Mouse (Mus musculus): ENCODE measurements around the gene Parp14. TPM values are rescaled to one million over a fixed set of nuclear protein-coding genes. Genes with fewer than 3 reads are reported as not detected.
A peak's percentile ranks its signal among the peaks of the same experiment; 100 is the strongest.

The Parp14 gene
- total RNA-seq, 2 experiments from 2014 or later: 0.54 to 0.89 TPM

DNA sequence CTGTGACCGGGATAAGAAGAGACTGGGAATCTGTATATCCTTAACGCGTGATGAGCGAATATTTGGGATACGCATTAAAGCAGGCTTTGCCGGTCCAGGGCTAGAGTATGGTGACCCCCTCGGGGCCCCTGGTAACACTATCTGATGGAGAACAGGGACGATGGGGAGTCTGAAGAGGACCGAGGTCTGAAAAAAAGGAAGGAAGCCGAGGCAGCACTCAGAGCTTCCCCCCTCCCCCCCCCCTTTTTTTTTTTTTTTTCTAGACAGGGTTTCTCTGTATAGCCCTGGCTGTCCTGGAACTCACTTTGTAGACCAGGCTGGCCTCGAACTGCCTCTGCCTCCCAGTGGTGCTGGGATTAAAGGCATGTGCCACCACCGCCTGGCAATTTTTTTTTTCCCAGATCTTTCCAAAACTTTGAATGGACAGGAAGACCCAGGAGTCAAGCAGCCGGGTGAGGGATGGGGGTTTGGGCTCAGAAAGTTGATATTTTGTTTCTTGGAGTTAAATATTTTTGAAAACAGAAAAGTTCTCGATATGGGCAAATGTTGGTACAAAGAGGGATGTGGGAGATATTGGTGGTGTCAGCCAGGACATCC is 1.2 kb upstream of the Parp14 start:
- intact Hi-C loops (cut with DNase I): loop anchor here (5.0 kb wide), 1 partner anchor 65 kb away; the partner anchor contains the start of genes Dtx3l and Parp9
- DNase-seq (ENCODE audit: extremely low spot score in 1 of 2, low spot score in 2 of 2): no peak

DNA sequence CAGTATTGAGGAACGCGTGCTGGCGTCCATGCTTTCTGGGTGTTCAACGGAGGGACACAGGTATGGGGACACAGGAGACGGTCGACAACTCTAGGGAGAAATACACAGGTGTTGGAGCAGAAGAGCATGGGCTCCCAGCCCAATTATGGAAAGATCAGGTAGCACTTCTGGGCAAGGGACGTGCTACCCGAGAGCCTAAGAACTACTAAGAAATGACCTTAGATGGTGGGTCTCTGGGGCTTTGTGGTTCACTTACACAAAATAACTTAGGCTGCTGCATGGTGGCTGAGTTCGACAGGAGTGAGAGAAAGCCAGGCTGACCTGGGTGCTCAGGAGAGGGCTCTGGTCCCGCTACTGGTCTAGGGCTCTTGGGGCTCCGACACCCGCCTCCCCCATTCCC is 554 bp upstream of the Parp14 start:
- no peak for DNase-seq (ENCODE audit: extremely low spot score in 1 of 2, low spot score in 2 of 2)
- intact Hi-C loops (cut with DNase I): loop anchor here (5.0 kb wide), 1 partner anchor 65 kb away; the partner anchor contains the start of genes Dtx3l and Parp9

DNA sequence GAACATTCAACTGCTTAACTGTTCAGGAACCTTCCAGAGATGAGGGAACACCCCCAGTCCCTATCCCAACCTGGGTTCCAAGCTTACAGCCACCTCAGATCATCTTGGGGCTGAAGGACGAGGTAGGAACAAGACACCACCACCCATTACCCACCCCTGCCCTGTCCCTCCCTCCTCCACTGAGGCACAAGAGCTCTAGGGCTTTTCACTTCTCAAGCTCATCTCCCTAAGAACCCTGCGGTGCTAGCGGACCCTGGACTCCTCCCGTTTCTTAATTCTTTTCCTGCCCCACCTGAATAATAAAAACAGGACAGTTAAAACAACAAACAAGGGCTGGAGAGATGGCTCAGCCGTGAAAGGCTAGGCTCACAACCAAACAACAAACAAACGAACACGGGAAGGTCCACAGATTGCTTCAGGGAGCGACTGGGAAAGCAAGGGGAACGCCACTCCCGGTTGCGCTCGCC is 730 bp downstream of the Parp14 start:
- intact Hi-C loops (cut with DNase I): loop anchor here (5.0 kb wide), 1 partner anchor 67 kb away; the partner anchor contains the start of genes Dtx3l and Parp9
- DNase-seq (ENCODE audit: extremely low spot score in 1 of 2, low spot score in 2 of 2): no peak

GRCm38 (mm10) chr16:35869656-35870055 is 1.7 kb downstream of the Parp14 start:
- no peak for DNase-seq (ENCODE audit: extremely low spot score in 1 of 2, low spot score in 2 of 2)
- intact Hi-C loops (cut with DNase I): loop anchor here (5.0 kb wide), 1 partner anchor 68 kb away; the partner anchor contains the start of genes Dtx3l and Parp9

- no peak for DNase-seq (ENCODE audit: extremely low spot score in 1 of 2, low spot score in 2 of 2)
- intact Hi-C loops (cut with DNase I): no loop called here
Observed at GRCm38 (mm10) chr16:35869126-35869525, 2.2 kb downstream of the Parp14 start.

DNA sequence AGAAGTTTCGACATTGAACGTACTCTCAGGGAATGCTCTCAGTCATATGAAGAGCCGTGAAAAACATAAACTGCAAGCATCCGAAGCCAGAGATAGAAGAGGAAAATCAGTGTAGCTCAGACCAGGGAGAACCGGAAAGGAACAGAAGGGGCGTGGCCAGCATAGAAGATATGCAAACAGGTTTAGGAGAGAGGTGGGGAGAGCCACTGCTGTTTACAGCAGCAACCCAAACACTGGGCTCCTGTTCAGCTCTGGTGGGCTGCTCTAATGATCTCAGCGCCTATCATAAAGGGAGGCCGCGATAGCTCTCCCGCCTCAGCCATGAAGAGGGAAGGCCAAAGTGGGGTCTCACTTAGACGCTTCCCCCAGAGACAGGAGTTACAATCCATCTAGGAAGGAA is 3.6 kb downstream of the Parp14 start:
- intact Hi-C loops (cut with DNase I): no loop called here
- DNase-seq (ENCODE audit: extremely low spot score in 1 of 2, low spot score in 2 of 2): no peak

DNA sequence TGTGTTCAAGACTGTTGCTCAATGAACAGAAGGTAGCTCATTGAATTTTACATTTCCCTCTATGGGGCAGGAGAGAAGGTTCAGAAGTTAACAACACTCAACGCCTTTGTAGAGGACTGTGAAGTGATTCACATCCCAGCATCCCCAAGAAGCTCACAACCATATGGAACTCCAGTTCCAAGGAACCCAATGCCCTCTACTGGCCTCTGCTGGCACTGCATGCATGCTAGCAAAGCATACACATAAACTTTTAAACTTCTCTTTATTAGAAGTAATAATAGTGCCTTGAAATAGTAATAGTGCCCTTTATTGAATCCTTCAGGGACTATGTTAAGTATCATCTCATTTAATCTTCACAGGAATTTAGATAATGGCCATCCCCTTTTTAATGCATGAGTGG is 9.3 kb downstream of the Parp14 start:
- no peak for DNase-seq (ENCODE audit: extremely low spot score in 1 of 2, low spot score in 2 of 2)
- intact Hi-C loops (cut with DNase I): no loop called here

DNA sequence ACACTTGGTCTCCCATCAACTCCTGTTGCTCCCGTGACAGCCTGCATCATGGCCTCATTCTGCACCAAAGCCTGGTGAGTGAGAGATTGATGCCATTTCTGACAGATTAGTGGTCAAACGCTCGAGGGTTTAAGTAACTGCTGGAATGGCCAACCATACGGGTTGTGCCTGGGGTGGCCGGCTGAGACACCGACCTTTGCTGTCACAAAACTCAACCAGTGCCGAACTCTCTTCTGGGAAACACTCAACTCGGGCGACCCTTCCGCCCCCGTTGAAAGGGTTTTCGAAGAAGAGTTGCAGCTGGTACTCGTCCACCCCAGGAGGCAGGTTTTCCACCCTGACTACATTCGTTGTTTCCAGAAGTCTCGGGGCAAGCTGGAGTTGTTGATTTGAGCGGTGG is 11.1 kb downstream of the Parp14 start:
- DNase-seq (ENCODE audit: extremely low spot score in 1 of 2, low spot score in 2 of 2): no peak
- intact Hi-C loops (cut with DNase I): no loop called here

- intact Hi-C loops (cut with DNase I): no loop called here
Observed at GRCm38 (mm10) chr16:35856766-35857165, 14.6 kb downstream of the Parp14 start.

DNA sequence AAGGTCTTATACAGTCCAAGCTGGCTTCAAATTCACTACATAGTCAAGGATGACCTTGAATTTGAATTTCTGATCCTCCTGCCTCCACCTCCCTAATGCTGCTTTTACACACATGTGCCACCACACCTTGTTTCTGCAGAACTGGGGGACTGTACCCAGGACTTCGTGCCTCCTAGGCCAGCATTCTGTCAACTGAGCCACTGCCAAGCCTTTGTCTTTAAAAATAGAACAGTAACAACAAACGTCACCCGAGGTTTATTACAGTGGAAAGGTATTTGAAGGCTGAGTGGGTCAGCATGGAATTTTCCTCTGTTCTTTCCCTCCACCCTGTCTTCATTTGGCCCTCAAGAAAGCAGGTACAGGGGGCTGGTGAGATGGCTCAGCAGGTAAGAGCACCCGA is 15.5 kb downstream of the Parp14 start:
- intact Hi-C loops (cut with DNase I): no loop called here

More at GRCm38 (mm10) chr16:35856766-35857165, 14.6 kb downstream of the Parp14 start:
- DNase-seq (ENCODE audit: extremely low spot score in 1 of 2, low spot score in 2 of 2): no peak

DNA sequence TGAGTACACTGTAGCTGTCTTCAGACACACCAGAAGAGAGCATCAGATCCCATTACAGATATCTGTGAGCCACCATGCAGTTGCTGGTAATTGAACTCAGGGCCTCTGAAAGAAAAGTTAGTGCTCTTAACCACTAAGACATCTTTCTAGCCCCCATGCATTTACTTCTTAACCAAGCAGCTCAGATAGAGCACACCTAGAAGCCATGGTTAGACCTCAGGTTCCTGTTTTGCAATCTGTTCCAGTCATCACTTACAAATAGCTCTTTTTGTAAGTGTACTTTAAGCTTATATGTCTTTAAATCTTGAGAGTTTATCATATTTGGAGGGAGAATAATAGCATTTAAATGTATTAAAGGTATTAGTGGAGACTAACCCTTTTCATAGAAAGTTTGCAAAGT is 24.2 kb downstream of the Parp14 start:
- no peak for DNase-seq (ENCODE audit: extremely low spot score in 1 of 2, low spot score in 2 of 2)
- intact Hi-C loops (cut with DNase I): no loop called here

More for the DNA sequence above, 15.5 kb downstream of the Parp14 start:
- no peak for DNase-seq (ENCODE audit: extremely low spot score in 1 of 2, low spot score in 2 of 2)

GRCm38 (mm10) chr16:35839680-35840079 is 31.7 kb downstream of the Parp14 start:
- DNase-seq (ENCODE audit: extremely low spot score in 1 of 2, low spot score in 2 of 2): no peak
- intact Hi-C loops (cut with DNase I): no loop called here

DNA sequence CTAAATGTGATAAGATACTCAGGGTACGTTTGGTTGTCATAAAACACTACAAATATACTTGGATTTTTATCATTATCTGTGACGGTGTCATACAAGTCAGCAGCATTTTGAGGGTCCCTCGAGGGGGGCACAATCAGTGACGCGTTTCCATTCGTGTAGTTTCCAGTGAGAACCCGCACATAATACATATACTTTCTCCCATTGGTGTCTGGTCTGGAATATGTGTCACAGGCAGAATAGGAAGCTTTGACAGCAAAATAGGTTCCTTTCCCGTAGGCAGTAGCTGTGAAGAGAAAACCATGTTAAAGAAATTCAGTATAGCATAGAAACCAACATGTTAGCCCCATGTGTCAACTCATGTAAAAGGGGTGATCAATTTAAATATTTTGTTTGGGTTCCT is 36.7 kb downstream of the Parp14 start:
- intact Hi-C loops (cut with DNase I): no loop called here
- DNase-seq (ENCODE audit: extremely low spot score in 1 of 2, low spot score in 2 of 2): no peak

DNA sequence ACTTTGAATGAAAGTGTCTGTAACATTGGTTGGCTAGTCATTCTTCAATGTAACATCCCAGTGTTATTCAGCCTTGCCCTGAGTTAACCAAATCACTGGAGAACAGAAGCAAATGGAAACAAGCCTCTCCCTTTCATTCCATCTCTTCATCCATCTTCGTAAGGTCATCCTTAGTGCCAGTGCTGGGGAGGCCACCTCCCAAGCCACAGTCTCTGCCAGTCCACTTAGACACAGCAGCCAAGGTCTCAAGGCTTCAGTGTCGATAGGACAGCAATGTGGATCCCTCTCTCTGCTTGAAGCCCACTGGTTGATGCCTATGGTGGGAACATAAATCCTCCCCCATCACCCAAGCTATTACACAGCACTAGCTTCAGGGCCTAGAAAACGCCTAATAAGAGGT is 38.4 kb downstream of the Parp14 start:
- no peak for DNase-seq (ENCODE audit: extremely low spot score in 1 of 2, low spot score in 2 of 2)
- intact Hi-C loops (cut with DNase I): no loop called here

GRCm38 (mm10) chr16:35829999-35830398 is 41.3 kb downstream of the Parp14 start:
- no peak for DNase-seq (ENCODE audit: extremely low spot score in 1 of 2, low spot score in 2 of 2)
- intact Hi-C loops (cut with DNase I): no loop called here

- DNase-seq (ENCODE audit: extremely low spot score in 1 of 2, low spot score in 2 of 2): peak; percentile 68 to 79
- intact Hi-C loops (cut with DNase I): loop anchor here (5.0 to 10.0 kb wide), 2 partner anchors 85 to 493 kb away; no protein-coding TSS in a partner anchor
Observed at GRCm38 (mm10) chr16:35817255-35818089, 53.9 kb downstream of the Parp14 start.

DNA sequence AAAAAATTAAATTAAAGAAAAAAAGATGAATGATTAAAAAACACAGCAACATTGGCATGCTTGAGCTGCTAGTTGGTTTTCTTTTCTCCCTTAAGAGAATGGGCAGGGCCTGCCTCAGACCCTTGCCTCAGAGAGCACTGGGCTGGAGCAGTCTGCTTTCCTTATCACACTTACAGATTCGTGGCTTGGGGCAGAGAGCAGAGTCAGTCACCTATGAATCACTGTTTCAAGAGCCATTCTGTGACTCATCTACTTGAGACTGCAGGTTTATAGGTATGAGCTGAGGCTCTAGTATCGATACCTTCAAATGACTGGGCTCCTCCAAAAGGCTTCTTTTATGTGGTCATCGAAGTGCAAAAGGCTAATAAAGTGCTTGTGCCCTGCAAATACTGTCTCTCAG is 58.2 kb downstream of the Parp14 start:
- no peak for DNase-seq (ENCODE audit: extremely low spot score in 1 of 2, low spot score in 2 of 2)
- intact Hi-C loops (cut with DNase I): loop anchor here (10.0 kb wide), 1 partner anchor 488 kb away; no protein-coding TSS in a partner anchor

DNA sequence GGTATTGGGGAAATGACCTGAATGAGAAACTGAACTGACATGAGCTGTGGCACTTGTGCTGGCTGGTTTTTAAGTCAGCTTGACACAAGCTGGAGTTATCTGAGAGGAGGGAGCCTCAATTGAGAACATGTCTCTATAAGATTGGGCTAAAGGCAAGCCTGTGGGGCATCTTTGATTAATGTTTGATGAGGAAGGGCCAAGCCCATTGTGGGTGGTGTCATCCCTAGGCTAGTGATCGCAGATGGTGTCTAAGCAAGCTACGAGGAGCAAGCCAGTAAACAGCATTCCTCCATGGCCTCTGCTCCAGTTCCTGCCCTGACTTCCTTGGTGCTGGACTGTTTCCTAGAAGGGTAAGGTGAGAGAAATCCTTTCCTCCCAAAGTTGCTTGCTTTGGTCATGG is 62.5 kb downstream of the Parp14 start:
- intact Hi-C loops (cut with DNase I): no loop called here

DNA sequence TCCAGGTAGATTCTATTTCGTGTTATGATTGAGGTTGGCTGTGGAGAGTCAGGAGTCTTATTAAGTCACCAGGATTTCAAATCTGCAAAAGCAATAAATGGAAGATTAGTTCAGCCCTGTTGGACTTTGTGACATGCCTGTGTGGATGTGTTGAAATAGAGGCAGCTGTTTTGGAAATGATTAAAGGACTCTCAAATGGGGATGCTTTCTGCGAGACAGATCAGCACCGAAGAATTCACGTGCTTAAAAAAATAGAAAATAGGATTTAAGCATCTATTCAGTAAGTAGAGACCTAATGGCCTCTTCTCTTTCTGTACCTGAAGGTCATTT is 63.7 kb downstream of the Parp14 start:
- intact Hi-C loops (cut with DNase I): no loop called here
- no peak for DNase-seq (ENCODE audit: extremely low spot score in 1 of 2, low spot score in 2 of 2)

More for the DNA sequence above, 62.5 kb downstream of the Parp14 start:
- no peak for DNase-seq (ENCODE audit: extremely low spot score in 1 of 2, low spot score in 2 of 2)
